Mouse (Mus musculus) heart, embryonic 16.5 days (tissue): ENCODE measurements around the gene Btk. TPM values are rescaled to one million over a fixed set of nuclear protein-coding genes. Genes with fewer than 3 reads are reported as not detected.

Source experiments
- ATAC-seq: fragments of 200-750 bp; cut with Nextera tagmentation; replicated peaks from 2 replicates; pipeline ENCODE4 v1.8.0; 2017; ENCODE audit warnings: moderate number of reproducible peaks; ENCODE audit not compliant: insufficient read depth, low FRiP score; ENCODE audit errors: extremely low read depth
- H3K27ac ChIP-seq: fragments of 300-500 bp; sonication (generic); 2 replicates; pipeline ENCODE4 v1.5.1; 2014; ENCODE audit warnings: mild to moderate bottlenecking, low read length, control low read depth, moderate library complexity
- H3K27me3 ChIP-seq: fragments of 300-500 bp; sonication (generic); 2 replicates; pipeline ENCODE4 v1.6.1; 2014; ENCODE audit warnings: low read length, mixed read lengths; ENCODE audit not compliant: control insufficient read depth, insufficient read depth
- H3K36me3 ChIP-seq: fragments of 300-500 bp; sonication (generic); 2 replicates; pipeline ENCODE4 v1.6.1; 2014; ENCODE audit not compliant: control insufficient read depth, insufficient read depth
- H3K4me1 ChIP-seq: fragments of 300-500 bp; sonication (generic); 2 replicates; pipeline ENCODE4 v1.6.1; 2014; ENCODE audit warnings: low read length, mixed read lengths; ENCODE audit not compliant: control insufficient read depth, insufficient read depth
- H3K4me2 ChIP-seq: fragments of 300-500 bp; sonication (generic); 2 replicates; pipeline ENCODE4 v1.6.1; 2014; ENCODE audit warnings: low read depth, mild to moderate bottlenecking, control low read depth, low read length
- H3K4me3 ChIP-seq: fragments of 300-500 bp; sonication (generic); 2 replicates; pipeline ENCODE4 v1.5.1; 2014; ENCODE audit warnings: mild to moderate bottlenecking, control low read depth, low read length
- H3K9ac ChIP-seq: fragments of 300-500 bp; sonication (generic); 2 replicates; pipeline ENCODE4 v1.6.1; 2014; ENCODE audit warnings: low read length, control low read depth
- H3K9me3 ChIP-seq: fragments of 300-500 bp; sonication (generic); replicated peaks from 2 replicates; pipeline ENCODE4 v1.6.1; 2016; ENCODE audit warnings: low read length; ENCODE audit not compliant: control insufficient read depth
- WGBS: fragments of 180-500 bp; shearing (Covaris S2); extraction: QIAGEN DNeasy Blood & Tissue Kit; methylation state at CpG from one replicate; pipeline ENCODE4 v1.1.7; 2014; 5-methylcytosine and 5-hydroxymethylcytosine counted together
- polyA plus RNA-seq: library from polyadenylated mRNA; unstranded; fragments of >200 nt; fragmentation: Nextera tagmentation; extraction: Ambion mirVana; gene quantifications from 2 replicates; pipeline ENCODE4 v1.2.1, GENCODE M21; 2015

Btk gene
- 0.89 and 1.6 TPM in 2 replicates for polyA plus RNA-seq

DNA sequence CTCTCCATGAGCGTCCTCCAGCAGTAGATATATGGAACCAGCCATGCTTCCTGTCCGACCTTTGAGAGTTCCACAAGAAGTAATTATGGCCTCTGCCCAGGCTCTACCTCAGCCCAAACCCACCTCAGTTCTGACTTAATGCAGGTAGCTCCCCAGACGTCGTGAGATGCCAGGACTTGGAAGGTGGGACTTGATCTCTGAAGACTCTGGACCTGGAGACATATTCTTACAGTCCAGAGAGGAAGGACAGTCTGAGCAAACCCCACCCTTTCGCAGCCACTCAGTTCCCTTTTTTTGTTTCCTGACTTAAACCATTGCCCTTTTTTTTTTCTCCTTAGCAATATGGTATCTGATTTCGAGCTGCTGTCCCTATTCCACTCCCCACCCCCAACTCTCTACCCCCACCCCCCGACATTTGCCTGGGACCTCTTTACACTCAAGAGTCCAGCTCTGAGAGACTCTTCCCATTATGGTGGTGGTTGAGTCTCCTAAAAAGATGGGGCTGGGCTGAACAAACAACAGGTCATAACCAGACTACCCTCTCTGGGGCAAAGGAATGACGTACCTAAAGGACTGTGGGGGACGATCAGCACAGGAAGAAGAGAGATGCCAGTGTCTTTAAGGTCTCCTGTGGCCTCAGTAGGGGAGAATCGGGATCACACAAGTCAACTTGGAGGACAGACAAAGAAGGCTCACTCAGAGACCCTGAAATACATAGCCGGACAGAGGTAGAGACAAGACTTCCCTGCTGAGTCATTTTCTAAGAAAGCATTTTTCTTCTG, at the start of gene Btk:
Gene Btk, minus strand, starts transcription at position 683 of the 782 bp plus-strand sequence.
- Histone ChIP-seq H3K4me1 (peaks cover 4% of the 10 kb centered on the region), H3K4me2 (no peak within 1 kb of the TSS), H3K4me3 (no peak within 1 kb of the TSS; the same call in 1 of the 2 replicates), H3K36me3 (no peaks in the 10 kb centered on the region), H3K27me3 (no peaks in the 10 kb centered on the region), H3K9ac (no peak within 1 kb of the TSS; the same call in 1 of the 2 replicates), H3K27ac (no peak within 1 kb of the TSS), H3K9me3 (no peaks in the 10 kb centered on the region)
- 71% methylated on average over 11 of the region's 11 CpGs for WGBS
- ATAC-seq, result no peak

DNA sequence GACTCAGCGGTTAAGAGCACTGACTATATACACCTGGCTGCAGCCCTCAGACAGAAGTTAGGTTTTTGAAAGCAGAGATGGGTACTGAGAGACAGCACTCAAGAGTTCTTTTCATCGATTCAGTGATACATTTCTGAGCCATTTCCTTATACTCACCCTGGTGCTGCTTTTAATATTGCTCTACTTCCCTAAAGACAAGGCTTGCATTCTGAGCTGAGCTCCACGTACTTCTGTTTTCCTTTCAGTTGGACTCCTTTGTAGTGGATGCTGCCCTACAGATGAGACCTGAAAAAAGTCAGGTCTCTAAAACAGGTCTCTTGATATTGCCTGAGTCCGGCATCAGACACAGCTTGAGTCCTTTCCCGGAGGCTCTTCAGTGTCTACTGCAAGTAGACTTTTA, 49.3 kb upstream of the Btk start:
- H3K4me3 ChIP-seq, result no peak overlapping the region

DNA sequence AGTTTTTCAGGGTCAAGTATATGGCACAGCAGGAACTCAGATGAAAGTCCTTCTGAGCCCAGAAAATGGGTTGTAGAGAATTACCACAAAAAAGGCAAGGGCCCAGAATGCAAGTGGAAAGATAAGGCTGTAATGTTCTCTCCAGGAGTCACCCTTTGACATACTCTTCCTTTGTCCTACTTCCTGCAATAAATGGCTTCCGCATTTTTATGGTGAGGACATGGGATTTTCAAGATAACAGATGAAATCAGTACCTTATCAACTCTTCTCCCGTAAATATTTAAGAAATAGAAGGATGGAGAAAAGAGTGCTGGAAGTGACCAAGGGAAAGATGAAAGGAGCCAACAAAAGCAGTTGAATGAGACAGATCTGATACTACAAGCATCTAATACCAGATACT, 44.8 kb upstream of the Btk start:
- no peak overlapping the region for H3K27ac ChIP-seq
- no peaks in the 10 kb centered on the region for H3K27me3 ChIP-seq
- ATAC-seq, result no peak
- H3K4me2 ChIP-seq, result no peak overlapping the region
- no peaks in the 10 kb centered on the region for H3K36me3 ChIP-seq
- no peak overlapping the region for H3K9ac ChIP-seq
- H3K4me1 ChIP-seq, result no peaks in the 10 kb centered on the region
- 65% methylated on average over 2 of the region's 2 CpGs for WGBS
- no peak overlapping the region for H3K4me3 ChIP-seq
- H3K9me3 ChIP-seq, result no peaks in the 10 kb centered on the region

More for the DNA sequence above, 49.3 kb upstream of the Btk start:
- H3K27me3 ChIP-seq, result no peaks in the 10 kb centered on the region
- no peaks in the 10 kb centered on the region for H3K36me3 ChIP-seq
- H3K27ac ChIP-seq, result no peak overlapping the region
- 83% methylated on average over 5 of the region's 5 CpGs for WGBS
- H3K4me2 ChIP-seq, result no peak overlapping the region
- no peaks in the 10 kb centered on the region for H3K4me1 ChIP-seq
- no peak overlapping the region for H3K9ac ChIP-seq
- ATAC-seq, result no peak
- H3K9me3 ChIP-seq, result no peaks in the 10 kb centered on the region

DNA sequence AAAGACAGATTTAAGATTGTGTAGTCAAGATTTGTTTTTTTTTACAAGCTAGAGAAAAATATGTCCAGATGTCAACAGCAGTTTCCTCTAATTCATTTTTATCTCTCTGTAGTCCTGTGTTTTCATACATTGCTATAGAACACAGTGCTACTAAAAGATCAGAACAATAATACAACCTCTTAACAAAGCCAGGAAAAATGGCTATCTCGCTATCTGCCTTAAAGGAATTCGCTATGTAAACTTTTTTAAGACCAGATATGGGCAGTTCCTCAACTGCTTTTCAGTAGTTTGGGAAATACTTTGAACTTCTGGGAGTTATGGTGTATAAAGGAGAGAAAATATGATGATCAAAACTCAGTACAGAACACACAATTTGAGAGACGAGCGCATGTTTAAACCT, 40.0 kb upstream of the Btk start:
- H3K4me2 ChIP-seq, result no peak overlapping the region

DNA sequence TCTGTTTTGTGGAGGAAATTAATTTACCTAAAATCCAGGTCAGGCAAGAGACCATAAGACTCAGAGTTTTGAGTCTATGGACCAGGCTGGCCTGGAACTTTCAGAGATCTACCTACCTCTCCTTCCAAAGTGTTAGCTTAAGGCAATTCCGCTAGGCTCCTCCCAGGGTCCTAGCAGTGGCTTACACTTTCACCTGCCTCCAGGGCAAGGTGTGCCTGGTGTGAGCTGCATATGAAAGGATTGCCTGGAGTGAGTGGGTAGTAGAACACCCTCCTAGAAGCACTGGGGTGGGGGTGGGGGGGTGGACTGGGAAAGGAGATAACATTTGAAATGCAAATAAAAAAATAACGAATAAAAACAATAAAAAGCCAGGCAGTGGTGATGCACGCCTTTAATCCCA, 38.3 kb upstream of the Btk start:
- H3K9me3 ChIP-seq, result no peaks in the 10 kb centered on the region
- H3K9ac ChIP-seq, result no peak overlapping the region
- no peaks in the 10 kb centered on the region for H3K4me1 ChIP-seq
- H3K36me3 ChIP-seq, result no peaks in the 10 kb centered on the region
- ATAC-seq, result no peak
- H3K4me2 ChIP-seq, result no peak overlapping the region
- no peaks in the 10 kb centered on the region for H3K27me3 ChIP-seq
- no peak overlapping the region for H3K4me3 ChIP-seq
- 64% methylated on average over 3 of the region's 3 CpGs for WGBS
- H3K27ac ChIP-seq, result no peak overlapping the region

More for the DNA sequence above, 40.0 kb upstream of the Btk start:
- Histone ChIP-seq H3K27me3 (no peaks in the 10 kb centered on the region), H3K36me3 (no peaks in the 10 kb centered on the region), H3K4me1 (no peaks in the 10 kb centered on the region), H3K27ac (no peak overlapping the region), H3K4me3 (no peak overlapping the region), H3K9ac (no peak overlapping the region), H3K9me3 (no peaks in the 10 kb centered on the region)
- WGBS, result 66% methylated on average over 4 of the region's 4 CpGs
- no peak for ATAC-seq

DNA sequence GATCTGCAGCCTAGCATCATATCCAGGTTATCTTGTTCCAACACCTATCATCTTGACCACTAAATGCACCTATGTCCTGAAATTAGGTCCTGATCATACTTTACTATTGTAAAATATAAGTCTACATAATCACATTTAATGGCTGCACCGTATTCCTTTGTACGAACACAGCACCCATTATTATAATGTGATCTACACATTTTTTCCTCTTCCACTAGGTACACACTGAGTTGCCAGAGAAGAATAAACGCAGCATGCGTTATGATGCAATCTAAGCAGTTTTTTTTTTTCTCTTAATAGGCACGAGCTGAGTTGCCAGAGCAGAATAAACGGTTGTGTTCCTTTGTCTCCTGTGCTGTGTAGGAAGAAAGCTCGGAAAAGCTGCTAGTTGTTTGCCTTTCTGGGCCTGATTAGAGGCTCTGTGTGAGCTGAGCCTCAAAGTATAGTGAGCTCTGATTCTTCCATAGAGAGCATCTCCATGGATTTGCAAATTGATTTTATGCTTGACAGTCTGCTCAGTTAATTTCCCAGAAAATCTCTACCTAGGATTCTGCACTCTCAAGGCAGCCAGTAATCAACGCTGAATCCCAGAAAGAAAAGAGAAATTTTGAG, 37.0 kb upstream of the Btk start:
- no peak overlapping the region for H3K4me2 ChIP-seq
- ATAC-seq, result no peak
- H3K36me3 ChIP-seq, result no peaks in the 10 kb centered on the region
- H3K4me1 ChIP-seq, result no peaks in the 10 kb centered on the region
- no peak overlapping the region for H3K27ac ChIP-seq
- H3K27me3 ChIP-seq, result no peaks in the 10 kb centered on the region
- WGBS, result 60% methylated on average over 8 of the region's 8 CpGs
- H3K4me3 ChIP-seq, result no peak overlapping the region
- no peaks in the 10 kb centered on the region for H3K9me3 ChIP-seq
- no peak overlapping the region for H3K9ac ChIP-seq

DNA sequence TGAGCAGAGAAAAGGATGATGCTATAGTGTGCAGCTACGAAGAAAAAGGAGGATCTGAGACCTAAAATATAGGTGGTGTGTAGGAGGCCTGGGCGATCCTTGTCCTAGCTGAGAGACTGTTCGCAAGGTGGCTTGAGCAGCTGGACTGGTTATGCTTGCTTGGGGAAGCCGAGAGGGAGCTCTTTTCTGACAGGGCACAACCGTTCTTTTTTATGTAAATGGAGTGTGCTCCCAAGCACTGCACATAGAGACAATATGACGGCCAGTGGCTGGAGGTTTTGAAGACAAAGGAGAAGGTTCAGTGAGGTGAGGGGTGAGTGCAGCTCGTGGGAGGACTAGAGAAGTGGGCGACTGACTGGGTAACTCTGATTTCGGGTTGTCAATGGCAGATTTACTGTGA, 36.3 kb upstream of the Btk start:
- no peaks in the 10 kb centered on the region for H3K4me1 ChIP-seq
- H3K4me3 ChIP-seq, result no peak overlapping the region
- H3K9me3 ChIP-seq, result no peaks in the 10 kb centered on the region
- 68% methylated on average over 9 of the region's 9 CpGs for WGBS
- H3K36me3 ChIP-seq, result no peaks in the 10 kb centered on the region
- no peak overlapping the region for H3K27ac ChIP-seq
- no peaks in the 10 kb centered on the region for H3K27me3 ChIP-seq
- no peak overlapping the region for H3K4me2 ChIP-seq
- ATAC-seq, result no peak
- no peak overlapping the region for H3K9ac ChIP-seq

DNA sequence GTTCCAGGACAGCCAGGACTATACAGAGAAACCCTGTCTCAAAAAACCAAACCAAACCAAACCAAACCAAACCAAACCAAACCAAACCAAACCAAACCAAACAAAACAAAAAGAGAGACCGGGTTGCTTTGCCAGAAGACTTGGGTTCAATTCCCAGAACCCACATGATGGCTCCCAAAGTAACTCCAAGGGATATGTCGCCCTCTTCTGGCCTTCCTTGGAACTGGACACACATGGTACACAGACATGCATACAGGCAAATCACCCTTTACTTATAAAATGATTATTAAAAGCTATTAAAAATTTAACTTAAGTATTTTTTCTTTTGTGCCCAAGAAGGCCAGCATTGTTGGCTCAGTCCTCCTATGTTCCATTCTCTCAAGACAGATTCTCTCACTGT, 30.9 kb upstream of the Btk start:
- Histone ChIP-seq H3K27me3 (no peaks in the 10 kb centered on the region), H3K36me3 (no peaks in the 10 kb centered on the region), H3K27ac (no peak overlapping the region), H3K9me3 (no peaks in the 10 kb centered on the region), H3K9ac (no peak overlapping the region), H3K4me1 (no peaks in the 10 kb centered on the region), H3K4me2 (no peak overlapping the region), H3K4me3 (no peak overlapping the region)
- no peak for ATAC-seq
- 59% methylated on average over 2 of the region's 2 CpGs for WGBS

DNA sequence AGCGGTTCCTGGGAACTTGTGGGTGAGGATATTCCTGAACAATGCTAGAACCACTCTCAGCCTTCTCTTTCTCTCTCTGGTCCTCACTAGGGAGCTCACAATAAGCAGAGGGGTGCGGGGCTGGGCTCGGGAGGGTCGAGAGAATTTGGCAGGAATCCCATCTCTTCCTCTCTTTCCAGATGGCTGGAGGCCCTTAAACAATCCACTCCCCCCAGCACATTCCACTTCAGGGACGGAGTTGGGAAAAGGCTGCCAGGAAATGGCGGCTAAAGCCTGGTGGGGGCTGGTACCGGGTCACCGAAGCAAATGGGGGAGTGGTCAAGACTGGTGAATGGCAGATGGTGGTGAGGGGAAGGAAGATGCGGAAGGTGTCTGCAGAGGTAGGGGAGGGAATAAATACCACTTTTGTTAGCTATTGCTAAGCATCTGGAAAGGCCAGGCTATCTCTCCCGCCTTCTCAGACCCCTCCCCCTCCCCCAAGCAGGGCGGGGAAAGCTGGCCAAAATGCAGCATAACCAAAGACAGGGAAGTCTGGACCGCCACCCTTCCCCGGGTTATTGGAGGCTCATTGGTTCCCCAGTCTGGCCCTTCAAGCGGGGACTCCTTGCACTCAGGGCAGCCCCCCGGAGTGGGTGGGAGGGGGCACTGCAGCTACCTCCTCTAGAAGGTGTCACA, 29.1 kb upstream of the Btk start:
- 15% methylated on average over 14 of the region's 15 CpGs for WGBS
- Histone ChIP-seq H3K9ac (peak overlapping the region; percentile 67), H3K27ac (peak overlapping the region; percentile 88), H3K4me2 (peak overlapping the region; percentile 64), H3K4me3 (peak overlapping the region; percentile 51), H3K36me3 (0 out of 2 replicates have a peak, but pooled peaks cover under 1% of the 10 kb centered on the region), H3K27me3 (no peaks in the 10 kb centered on the region), H3K9me3 (no peaks in the 10 kb centered on the region), H3K4me1 (no peaks in the 10 kb centered on the region)
- peak; percentile 85 for ATAC-seq
